Mouse (Mus musculus): ENCODE data around the gene Zbtb20.

Zbtb20 gene

DNA sequence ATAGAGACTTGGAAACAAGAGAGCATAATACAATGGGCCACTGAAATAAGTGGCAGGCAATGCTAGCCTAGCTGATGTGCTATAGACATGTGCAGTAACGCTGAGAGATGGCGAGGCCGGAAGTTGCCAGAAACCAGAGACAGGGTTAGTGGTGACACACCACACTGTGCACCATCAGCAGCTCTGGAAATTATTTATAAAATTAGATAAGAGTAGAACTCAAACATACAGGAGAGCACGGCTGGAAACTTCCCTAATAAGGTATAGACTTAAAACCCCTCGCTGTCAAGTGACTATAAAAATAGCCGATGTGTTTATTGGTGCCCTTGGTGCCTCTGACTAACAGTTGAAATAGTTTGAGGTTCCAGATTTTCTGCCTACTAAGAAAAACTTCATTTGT lies 565.7 kb downstream of the Zbtb20 start:
- no peak for DNase-seq (ENCODE audit: low read depth, low spot score)

DNA sequence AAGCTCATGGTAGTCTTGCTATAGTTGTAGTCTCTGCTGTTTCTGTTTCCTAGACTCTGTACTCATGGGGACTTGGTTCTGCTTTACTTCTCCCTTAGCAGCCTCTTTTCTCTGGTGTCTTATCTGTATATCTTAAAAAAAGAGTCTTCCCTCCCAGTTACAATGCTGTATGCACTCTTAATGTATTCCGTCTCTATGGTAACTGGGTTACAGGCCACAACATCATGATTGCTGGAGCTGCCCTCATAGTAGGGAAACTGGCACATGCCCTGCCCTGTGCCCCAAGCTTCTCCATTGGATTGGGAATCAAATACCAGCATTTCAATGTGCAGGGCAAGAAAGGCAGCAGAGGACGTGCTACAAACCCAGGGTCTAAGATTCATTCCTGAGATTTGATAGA lies 567.4 kb downstream of the Zbtb20 start:
- DNase-seq (ENCODE audit: low read depth, low spot score), result no peak

DNA sequence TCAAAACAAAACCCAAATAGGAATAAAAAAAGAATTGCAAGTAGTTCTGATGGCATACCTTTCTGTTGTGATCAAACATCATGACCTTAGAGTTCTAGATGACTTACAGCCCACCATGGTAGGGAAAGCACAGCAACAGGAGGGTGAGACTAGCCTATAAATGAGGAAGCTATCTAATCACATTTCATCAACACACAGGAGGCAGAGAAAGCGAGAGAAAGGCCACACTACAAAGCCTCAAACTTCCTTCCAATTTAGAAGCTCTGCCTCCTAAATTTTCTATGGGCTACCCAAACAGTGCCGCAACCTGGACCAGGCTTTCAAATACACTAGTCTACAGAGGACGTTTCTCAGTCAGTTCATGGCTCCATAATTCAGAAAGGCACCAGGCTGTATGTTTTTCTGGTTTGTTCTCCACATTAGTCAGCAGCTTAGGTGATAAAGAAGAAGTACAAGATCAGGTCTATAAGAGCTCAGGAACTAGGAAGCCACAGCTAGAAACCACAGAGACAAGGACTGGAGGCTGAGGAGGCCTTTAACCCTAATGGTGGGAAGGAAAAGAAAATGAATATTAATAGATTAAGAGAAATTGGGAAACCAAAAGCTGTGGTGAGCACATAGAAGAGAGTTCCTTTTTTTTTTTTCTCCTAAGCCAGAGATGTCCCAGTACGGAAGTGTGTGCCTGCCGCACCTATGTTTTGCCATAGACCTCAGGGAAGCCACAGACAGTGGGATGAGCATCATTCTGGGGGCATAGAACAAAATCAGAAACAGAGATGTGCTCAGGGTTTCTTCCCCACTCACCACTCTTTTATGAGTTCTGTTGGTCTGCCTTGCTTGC lies 572.7 kb downstream of the Zbtb20 start:
- no peak for DNase-seq (ENCODE audit: low read depth, low spot score)

DNA sequence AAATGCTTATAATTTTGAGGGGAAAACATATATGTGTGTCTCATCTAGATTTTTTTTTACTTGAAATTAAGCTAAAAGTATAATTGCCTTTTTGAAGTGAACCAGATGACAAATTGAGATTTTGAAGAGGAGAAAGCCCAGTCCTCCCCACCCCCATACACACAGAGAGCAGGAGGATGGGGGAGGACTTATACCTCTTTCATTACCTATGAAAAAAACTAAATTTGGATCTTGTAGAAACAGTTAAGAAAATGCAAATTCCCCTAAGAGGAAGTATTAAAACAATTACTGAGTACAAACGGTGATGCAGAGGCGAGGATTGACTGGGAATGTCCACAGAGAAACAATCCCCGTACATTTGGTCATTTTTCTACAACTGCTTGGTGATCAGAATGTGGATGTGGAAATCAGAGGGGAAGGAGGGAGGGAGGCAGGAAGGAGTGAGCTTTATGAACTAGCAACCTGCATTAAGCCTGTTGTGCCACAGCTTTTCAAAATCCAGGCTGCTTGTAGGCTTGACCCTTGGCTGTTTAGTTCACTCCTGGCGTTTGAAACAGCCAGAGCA lies 578.8 kb downstream of the Zbtb20 start:
- no peak for DNase-seq (ENCODE audit: low read depth, low spot score)

DNA sequence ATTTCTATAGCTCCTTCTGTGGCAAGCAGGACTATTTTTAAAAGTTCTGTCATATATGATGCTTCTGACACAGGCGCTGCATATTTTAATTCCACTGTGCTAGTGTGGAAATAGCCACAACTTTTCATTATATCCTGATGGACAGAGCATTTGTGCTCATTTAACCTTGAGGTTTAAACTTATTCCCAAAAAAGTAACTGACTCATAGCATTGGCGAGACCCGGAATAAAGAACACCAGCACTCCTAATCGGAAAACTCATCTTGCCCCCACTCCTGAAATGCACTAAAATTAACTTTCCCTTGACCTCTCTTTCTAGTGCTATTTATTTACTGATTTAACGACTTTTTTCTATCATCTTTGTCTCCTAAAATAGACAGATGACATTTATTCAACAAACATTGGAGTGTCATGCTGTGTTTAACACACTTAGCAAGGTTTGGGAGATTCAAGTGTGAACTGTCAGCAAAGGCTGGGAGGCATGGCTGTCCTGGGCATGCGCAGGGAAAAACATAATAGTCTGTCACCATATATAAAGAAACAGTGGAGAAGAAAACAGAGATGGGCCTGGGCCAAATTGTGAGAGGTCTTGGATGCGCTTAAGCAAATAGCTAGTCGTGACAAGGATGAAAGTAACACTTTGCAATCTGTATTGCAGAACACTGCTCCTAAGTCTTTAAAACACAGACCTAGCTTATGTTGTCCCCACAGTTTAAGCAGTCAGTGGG lies 580.9 kb downstream of the Zbtb20 start:
- DNase-seq (ENCODE audit: low read depth, low spot score), result no peak

DNA sequence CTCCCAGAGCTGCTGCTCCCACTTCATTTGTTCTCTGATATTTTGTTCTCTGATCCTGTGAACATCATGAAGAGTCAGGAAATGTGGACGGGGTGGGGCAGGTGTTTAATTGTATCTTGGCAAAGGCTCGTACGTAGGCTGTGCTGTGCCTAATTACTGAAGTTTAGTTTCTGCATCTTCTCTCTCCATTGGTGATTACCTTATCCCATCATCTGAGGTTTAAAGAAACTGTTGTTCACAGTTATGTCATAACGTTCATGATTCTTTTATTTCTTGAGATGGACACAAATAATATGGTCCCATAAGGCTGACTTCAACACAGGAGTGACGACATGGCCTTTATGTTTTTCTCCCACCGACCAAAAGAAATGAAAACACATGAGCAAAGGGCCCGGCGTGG lies 582.1 kb downstream of the Zbtb20 start:
- DNase-seq (ENCODE audit: low read depth, low spot score), result no peak

DNA sequence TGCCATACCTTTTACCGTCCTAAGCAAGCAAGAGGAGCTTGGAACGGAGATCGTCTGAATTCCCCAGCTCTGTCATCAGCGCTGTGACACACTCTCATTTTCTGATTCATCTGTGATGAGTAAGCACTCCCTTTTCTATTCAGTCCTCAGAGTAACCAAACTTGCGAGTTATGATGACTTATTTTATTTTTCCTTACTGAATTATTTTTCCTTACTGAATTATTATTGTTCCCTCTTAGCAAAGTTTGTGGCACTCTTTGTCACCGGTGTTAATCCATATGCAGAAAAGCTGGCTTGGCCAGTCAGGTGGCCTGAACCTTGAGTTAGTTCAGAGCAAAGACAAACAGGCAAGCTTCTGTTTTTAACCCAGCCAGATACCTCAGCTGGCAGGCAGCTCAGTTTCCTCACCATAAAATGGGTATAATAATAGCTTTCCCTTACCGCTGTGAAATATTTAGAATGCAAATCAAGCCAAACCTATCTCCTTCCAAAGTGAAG lies 583.1 kb downstream of the Zbtb20 start:
- DNase-seq (ENCODE audit: low read depth, low spot score), result peak; percentile 61

DNA sequence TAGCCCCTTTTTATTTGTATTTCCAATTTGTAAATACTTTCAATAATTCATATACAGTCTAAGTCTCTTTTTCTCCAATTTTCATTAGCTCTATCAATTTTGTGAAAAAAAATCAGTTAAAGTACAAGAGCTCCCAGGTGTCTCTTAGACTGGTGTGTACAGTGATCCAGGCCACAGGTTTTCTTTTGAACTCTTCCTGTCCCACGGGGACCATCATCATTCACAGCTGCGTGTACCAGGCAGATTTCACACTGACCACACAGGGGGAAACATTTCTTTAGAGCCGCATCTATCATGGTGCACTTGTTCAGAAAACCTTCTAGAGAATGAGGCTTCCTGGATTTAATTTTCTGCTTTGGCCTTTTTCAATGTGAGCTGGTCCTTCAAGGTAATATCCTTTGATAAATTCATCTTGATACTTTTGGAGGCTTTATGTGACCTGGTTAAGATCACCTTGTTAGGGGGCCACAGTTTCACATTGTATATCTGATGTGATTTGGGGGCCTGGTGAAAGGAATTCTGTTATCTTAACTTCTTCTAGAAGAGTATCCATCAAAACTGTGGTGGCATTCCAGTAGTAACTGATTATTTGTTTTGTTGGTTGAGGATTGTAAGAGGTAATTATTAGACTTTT lies 586.2 kb downstream of the Zbtb20 start:
- no peak for DNase-seq (ENCODE audit: low read depth, low spot score)

DNA sequence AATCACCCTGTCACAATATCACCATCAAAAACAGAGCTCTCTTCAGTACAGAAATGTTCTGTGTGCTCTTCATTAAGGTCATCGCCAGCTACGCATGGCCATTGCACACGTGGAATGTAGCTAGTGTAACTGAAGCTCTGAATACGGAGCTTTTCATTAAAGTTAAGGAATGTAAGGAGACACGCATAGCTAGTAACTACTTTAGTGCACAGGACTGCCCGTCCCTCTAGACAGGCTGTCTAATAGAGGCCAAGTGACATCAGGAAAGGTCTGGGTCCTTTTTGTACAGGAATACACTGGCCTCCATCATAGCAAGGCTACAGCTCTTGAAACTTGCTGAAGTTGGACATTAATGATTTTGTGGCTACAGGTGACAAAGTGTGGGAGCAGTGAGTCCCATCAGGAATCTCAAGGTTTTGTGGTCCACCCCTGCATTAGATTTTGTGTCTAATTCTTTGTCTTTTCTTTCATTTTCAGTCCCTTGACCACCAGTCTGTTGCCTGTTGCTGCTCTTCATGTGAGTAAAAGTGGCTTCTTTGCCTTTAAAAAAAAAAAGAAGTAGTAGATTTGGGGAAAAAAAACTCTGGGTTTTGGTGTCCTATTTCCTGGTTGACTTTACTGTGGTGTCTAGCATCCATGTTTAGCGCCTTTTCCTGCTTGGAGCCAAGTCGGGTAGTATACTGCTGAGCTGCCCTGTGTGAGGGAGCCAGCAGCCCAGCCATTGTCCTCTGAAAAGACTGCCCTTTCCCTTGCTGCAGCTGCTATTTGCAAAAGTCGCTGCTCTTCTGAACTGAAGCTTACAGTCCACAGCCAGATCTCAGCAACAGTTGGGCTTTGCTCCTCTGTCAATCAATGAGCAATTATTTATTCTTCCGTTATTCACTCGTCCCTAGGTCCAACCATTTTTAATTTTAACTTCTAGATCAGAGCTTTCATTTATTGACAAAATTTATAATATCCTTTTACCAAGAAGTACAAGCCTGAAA lies 587.1 kb downstream of the Zbtb20 start:
- DNase-seq (ENCODE audit: low read depth, low spot score), result peak; percentile 79

DNA sequence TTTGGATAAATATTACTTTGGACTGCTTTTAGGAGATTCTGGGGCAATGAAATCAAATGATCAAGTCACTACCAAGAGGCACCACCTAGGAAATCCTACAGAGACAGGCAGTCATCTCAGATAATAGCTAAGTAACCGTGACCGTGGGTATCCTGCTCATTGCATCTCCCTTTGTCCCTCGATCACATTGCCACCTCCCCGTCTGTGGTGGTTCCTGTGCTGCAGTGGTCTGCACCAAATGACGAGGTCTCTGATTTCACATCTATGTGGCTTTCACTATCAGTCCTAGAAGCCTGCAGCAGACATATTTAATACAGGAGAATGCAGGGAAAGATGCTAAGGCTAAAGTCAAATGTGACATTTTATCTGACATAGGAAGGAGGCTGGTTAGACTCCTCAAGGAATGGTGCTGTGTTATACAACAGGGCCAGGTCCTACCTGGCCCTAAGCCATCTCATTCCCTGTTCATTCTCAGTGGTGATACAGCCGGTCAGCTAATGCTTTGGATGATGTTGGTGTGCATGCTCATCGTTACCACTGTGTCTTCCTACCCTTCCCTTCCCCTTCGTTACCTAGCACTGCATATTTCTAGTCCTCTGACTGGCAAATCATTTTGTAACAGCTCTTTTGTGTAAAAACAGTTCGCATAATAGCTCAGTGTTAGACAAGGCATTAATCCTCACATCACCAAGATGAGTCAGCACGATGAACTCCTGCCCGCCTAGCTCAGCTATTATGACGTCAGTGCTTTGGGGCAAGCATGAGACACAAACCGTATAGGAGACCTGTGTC lies 588.2 kb downstream of the Zbtb20 start:
- peak; percentile 89 for DNase-seq (ENCODE audit: low read depth, low spot score)

DNA sequence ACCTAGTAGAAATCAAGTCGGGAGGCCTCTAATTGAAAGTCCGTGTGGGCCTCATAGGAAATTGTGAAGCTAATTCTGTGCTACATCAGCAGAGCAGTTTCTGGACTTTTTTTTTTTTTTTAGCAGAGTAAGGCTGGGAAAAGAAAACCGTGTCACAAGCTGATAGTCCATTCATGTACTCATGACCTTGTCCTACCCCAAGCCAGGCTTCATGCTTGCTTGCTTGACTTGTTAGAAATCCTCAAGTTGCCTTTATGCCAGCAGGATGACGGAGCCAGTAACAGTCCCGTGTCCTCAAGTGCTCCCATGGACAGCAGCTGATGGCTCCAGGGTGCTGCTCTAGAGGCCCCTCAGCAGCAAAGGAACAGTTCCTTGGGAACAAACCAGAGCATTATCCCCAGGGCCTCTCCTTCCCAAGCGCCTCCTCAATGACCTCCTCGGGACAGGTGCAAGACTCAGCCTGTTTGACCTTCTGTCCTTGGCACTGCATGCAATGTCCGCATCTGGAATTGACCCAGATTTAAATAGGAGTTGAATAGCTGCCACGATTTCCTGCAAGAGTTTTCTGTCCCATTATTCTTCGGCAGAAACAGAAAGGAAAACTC lies 588.9 kb downstream of the Zbtb20 start:
- DNase-seq (ENCODE audit: low read depth, low spot score), result peak; percentile 79

DNA sequence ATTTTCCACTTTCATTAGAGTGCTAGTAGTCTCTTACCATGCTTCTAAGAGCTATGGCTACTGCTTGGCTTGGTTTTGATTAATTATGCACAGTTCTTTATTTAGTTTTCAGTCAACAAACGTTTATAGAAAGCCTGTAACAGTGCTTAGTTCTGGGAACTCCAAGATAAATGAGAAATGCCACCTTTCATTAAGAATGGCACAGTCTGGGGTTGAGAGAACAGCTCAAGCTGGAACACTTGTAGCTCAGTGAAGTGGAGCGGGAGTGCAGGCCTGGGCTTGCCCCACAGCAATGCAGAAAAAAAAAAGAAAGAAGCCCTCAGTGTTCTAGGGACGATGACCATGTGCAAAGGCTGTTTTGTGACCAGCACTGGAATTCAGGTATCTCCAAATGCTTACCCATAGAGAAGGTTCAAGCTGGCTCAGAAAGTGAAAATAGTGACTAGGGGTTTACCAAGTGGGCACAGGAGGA lies 589.7 kb downstream of the Zbtb20 start:
- peak; percentile 28 for DNase-seq (ENCODE audit: low read depth, low spot score)

DNA sequence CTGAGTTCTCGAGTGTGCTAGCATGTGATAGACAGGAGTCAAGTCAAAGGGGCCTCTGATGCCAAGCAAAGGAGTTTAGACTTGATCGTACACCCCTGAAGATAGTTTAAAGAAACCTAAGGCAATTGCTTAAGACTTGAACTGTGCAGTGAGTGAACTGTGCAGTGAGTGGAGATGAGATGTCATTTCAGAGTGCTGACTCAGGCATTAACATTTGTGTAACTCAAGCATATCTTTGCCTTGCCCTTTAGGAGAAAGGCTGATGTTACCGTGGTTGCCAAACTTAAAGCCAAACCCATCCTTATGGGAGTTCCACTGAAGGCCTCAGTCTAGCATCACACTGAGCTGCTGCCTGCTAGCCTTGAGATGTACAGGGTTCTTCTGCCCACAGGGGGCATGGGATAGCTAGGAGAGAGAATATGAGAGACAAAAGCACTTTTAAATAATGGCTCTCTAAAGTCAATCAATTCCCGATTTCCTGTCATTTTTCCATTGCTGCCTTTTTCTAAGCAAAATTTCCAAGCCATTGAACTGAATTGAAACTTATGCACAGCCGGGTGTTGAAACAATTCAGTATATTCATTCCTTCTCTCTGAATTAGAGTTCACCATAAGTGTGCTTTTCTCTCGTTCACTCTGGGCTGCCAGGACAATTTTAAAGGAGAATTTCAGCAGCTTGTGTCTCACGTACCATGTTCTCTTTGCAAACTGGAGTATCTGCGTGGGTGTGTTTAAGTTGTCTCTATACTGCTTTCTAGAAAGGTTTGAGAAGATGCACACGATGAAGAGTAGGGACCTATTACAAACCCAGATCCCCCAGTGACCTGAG lies 590.5 kb downstream of the Zbtb20 start:
- peak; percentile 22 for DNase-seq (ENCODE audit: low read depth, low spot score)

DNA sequence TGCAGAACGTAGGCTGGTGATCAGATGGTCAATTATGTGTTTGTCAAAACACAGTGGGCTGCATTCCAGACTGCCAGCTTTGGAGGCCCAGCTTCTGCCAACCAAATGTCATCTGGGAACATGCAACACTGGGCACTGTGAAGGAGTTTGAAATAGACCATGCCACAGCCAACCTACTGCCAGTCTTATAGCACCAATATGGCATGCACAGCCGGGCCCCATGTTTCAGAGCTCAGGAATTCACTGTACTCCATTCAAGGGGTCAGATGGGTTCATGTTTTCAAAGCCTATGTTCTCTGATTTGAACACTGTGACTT lies 591.0 kb downstream of the Zbtb20 start:
- DNase-seq (ENCODE audit: low read depth, low spot score), result peak; percentile 94

DNA sequence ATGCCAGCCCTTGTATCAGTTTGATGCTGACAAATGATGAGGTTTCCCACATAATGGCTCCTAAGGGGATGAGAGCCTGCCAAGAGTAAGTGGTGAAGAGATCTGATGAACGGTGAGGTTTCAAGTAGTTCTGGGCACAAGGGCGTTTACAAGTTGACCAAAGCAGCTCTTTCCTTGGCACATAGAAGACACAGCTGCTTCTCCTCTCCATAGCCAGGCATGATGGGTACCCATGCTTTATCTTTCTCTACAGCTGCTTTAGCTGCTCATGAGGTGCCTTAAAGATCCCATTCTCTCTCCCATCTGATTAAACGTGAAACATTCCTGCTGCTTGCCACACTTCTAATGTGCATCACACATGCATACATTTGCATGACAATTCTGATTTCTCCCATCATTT lies 595.4 kb downstream of the Zbtb20 start:
- DNase-seq (ENCODE audit: low read depth, low spot score), result no peak

DNA sequence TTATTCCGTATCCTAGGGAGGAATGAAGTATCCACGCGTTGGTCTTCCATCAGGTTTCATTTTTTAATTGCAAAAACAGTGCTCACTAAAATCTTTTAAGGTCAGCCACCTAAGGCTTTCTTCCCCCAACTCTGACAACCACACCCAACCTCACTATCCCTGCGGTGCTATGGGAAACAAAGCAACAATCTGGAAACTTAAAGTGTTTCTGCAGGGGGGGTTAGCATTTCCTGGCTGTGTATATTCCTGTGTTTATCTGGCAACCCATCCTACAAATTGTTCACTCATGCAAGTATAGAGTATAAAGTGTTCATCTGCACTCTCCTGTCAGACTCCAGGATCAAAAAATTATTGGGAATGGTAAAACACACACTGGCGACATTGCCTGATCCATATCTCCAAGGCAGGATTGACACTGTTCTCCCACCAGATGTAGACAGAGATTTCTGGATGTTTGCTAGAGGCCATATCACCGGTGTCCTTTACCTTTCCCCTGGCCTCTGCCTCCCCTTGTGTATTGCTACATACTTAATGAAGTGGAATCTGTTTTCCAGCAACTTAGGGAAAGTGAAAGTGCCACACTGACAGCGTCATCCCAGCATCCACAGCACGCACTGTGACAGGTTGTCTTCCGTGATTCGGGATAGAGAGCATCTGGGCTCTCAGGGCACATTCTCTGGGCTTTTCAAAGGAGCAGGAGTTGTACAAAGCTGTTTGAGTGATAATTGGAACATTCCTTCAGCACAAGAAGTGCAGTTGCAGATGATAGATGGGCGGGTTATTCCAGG lies 599.5 kb downstream of the Zbtb20 start:
- DNase-seq (ENCODE audit: low read depth, low spot score), result peak; percentile 28

DNA sequence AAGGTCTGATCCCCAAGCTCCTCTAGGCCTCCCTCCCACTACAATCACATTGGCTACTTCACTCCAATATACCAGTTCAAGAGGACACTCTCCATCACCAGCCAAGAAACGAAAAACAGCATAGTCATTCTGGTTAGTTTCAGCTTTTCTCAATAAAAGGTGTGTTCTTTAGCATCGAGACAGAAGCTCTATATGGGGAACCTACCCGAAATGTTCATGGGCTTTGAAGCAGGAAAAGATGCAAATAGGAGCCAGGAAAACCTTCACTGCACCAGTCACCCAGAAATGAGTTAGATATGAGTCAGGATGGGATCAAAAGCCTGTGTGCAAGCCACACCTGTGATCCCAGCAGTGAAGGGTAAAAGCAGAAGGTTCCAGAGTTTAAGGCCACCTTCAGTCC lies 601.2 kb downstream of the Zbtb20 start:
- no peak for DNase-seq (ENCODE audit: low read depth, low spot score)

DNA sequence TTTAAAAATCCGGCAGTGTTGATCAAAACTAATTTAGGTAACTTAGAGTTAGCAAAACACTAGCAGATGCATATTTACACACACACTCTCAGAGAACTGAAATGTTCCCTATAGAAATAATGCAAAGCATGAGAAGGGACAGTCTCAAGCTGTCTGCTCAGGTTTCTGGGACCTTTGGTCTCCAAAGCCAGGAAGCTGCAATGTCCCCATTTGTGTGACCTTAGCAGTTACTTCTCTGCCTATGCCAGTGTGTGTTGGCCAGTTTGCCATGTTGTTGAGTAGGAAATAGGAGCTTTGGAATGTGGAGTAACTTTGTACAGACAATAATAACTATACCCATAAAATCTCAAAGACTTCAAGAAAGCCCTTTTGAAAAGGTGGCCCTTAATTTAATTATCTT lies 602.7 kb downstream of the Zbtb20 start:
- no peak for DNase-seq (ENCODE audit: low read depth, low spot score)
